Mouse (Mus musculus) erythroid progenitor cell, adult 5-6 weeks (primary cell): ENCODE results near the gene Muc13. TPM values are rescaled to one million over a fixed set of nuclear protein-coding genes. Genes with fewer than 3 reads are reported as not detected.

Source experiments
- ATAC-seq: replicated peaks from 2 replicates; pipeline ENCODE4 v1.8.0; 2016; ENCODE audit warnings: moderate number of reproducible peaks, mild to moderate bottlenecking, moderate TSS enrichment, inconsistent platforms; ENCODE audit not compliant: poor library complexity, low FRiP score, severe bottlenecking
- total RNA-seq, 2 experiments: library from RNA; stranded (forward) in 1 of 2; stranded (reverse) in 1 of 2; fragments of 150-400 nt in 1 of 2; fragments of 186-747, 209-891 nt in 1 of 2; gene quantifications; 2 replicates each; pipeline versions ENCODE4 v1.2.3 to v1.2.4; 2015 to 2017; ENCODE audit warnings: low replicate concordance in 2 of 2

Muc13 gene
- total RNA-seq, 2 experiments from 2014 or later = 1.2 to 6.3 TPM

- ATAC-seq = no peak
Observed at GRCm38 (mm10) chr16:33853271-33853670, 59.4 kb downstream of the Muc13 start.

GRCm38 (mm10) chr16:33858766-33859165 lies 64.9 kb downstream of the Muc13 start:
- ATAC-seq = no peak

GRCm38 (mm10) chr16:33859380-33859779 lies 65.5 kb downstream of the Muc13 start:
- no peak for ATAC-seq

- ATAC-seq = no peak
Observed at GRCm38 (mm10) chr16:33859988-33860700, 66.3 kb downstream of the Muc13 start.

- ATAC-seq = no peak
Observed at GRCm38 (mm10) chr16:33862406-33862805, 68.6 kb downstream of the Muc13 start.

GRCm38 (mm10) chr16:33863208-33863751 lies 69.4 kb downstream of the Muc13 start:
- ATAC-seq = no peak

Other genes starting within 250 kb of the Muc13 start
- gene Heg1, start 109.7 kb upstream of the Muc13 start, total RNA-seq (2015; ENCODE audit: low replicate concordance) = 7.9 and 12.2 TPM in 2 replicates
- 1.8 and 4.0 TPM in 2 replicates for gene Heg1, start 109.7 kb upstream of the Muc13 start, total RNA-seq (2017; ENCODE audit: low replicate concordance)
- 6.1 and 13.8 TPM in 2 replicates for gene Itgb5, start 35.6 kb downstream of the Muc13 start, total RNA-seq (2015; ENCODE audit: low replicate concordance)
- gene Itgb5, start 35.6 kb downstream of the Muc13 start, total RNA-seq (2017; ENCODE audit: low replicate concordance) = 8.9 and 9.2 TPM in 2 replicates
- 5.4 TPM in 2 replicates for gene Umps, start 173.0 kb downstream of the Muc13 start, total RNA-seq (2015; ENCODE audit: low replicate concordance)
- gene Umps, start 173.0 kb downstream of the Muc13 start, total RNA-seq (2017; ENCODE audit: low replicate concordance) = 8.5 and 9.2 TPM in 2 replicates